Mouse (Mus musculus) erythroblast, adult 5-6 weeks (primary cell): Measurements from ENCODE around the gene Rab40c. TPM values are rescaled to one million over a fixed set of nuclear protein-coding genes. Genes with fewer than 3 reads are reported as not detected.

Experiments used
- ATAC-seq: replicated peaks from 2 replicates; pipeline ENCODE4 v1.8.0; 2016; ENCODE audit warnings: moderate number of reproducible peaks, mild to moderate bottlenecking, moderate TSS enrichment, inconsistent platforms; ENCODE audit not compliant: poor library complexity, low FRiP score, severe bottlenecking
- total RNA-seq, 2 experiments: library from RNA; stranded (forward) in 1 of 2; stranded (reverse) in 1 of 2; fragments of 150-400 nt in 1 of 2; fragments of 200-764, 138-1000 nt in 1 of 2; gene quantifications; 2 replicates each; pipeline versions ENCODE4 v1.2.3 to v1.2.4; 2015 to 2017; ENCODE audit warnings: low replicate concordance in 2 of 2

Rab40c gene
- total RNA-seq, 2 experiments from 2014 or later: 1.2 to 2.3 TPM

DNA sequence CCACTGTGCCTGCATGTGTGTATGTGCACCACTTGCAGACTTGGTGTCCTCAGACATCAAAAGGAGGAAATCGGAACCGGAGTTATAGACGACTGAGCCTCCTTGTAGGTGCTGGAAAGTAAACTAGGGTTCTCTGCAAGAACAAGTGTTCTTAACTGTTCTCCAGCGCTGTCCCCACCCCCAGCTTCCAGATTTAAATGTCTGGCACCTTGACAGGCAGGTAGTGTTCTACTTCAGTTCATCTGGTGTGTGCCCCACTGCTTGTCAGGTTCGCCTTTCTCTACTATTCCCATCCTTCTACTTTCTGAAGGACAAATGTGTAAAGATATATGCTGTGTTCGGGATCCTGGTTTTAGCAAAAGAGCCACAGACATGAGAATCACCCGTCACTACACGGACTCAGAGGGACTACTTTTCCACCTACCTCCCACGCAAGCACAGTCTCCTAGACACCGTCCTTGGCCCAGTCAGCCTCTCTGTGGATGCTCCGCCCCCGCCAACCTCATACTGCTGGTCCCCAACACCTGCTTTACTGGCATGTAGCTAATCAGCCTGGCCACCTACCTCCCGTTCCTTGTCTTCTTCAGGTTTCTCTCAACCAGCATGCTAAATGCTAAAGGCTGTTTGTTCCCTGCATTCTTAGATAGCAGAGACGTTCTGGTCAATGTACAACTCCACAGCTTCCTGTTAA, 6.2 kb downstream of the Rab40c start:
- ATAC-seq: no peak

DNA sequence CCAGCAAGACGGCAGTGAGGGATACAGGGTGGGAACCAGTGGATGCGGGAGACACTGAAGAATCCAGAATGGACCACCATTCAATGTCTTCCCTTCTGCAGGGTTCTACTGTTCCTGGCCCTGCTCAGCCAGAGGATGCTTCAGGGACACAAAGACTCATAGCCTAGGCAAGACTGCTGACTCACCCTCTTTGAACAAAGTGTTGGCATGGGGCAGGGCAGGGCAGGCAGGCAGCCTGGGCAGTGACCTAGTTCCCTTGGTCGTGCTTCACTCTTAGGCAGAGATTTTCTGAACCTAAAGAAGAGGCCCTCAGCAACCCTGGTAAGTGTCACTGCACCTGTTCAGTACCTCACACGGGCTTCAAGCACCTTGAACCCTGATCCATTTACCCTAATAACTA, 7.7 kb downstream of the Rab40c start:
- ATAC-seq: peak; percentile 44; the same call in 1 of the 2 replicates

DNA sequence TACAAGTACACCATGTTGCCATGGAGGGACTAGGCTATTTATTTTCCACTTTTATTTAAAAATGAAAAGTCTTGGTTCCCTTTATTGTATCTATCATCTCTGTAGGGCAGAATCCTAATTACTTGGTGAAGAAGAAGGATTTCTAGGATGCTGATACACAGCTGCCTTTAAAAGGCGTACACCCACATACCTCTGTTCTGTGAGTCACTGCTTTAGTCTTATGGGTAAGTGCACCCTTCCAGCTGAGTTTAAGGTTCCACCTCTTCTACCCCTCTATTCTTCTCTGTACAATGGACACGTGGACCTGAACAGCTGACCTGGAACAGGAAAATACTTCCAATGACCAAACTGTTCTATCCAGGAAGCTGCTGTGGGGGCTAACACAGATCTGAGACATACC, 11.9 kb downstream of the Rab40c start:
- ATAC-seq: no peak

DNA sequence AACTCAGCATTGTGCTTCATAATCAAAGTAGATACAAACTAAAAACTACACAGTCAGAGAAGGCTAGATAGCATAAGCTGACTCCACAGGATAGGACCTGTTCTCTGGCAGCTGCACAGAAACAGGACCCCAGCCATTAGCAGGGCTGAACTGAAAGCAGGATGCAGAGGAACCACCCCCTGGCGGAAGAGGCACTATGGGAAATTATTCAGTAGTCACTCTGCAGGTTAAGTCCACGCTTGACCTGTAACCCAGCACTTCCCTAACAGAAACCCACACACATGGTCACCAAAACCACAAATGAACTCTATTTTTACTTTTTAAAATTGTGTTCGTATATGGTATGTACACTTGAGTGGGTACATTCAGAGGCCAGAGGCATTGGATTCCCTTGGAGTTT, 16.5 kb downstream of the Rab40c start:
- ATAC-seq: no peak

DNA sequence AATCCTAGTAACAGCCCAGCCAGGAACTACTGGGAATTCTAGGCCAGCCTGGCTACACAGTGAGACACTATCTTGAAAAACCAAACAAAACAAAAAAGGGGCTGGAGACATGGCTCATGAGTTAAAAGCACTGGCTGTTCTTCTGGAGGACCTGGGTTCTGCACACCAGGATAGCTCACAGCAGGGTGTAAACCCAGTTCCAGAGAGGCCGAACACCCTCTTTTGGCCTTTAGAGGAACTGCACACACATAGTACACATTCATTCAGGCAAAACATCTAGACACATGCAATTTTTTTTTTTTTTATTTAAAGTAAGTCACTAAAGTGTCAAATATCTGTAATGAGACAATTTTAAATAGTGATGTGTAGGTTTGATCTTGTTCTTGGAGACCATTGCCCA, 19.3 kb downstream of the Rab40c start:
- no peak for ATAC-seq

DNA sequence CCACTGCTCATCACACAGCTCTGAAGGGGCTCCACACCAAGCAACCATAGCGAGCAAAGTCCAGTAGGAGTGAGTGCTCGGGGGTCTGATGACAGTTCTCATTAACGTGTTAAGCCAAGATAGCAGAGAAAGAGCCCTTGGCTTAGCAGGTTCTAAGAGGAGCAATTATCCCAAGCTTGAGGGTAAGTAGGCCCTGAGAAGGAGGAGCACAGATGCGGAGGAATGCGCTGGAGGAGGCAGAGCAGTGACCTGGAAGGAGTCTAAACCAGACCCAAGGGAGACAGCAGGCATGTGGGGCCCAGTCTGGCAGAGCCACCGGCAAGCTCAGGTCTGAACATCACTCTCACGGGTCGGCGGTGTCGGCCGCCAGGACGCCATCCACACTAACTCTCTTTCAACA, 23.6 kb downstream of the Rab40c start:
- ATAC-seq: no peak

DNA sequence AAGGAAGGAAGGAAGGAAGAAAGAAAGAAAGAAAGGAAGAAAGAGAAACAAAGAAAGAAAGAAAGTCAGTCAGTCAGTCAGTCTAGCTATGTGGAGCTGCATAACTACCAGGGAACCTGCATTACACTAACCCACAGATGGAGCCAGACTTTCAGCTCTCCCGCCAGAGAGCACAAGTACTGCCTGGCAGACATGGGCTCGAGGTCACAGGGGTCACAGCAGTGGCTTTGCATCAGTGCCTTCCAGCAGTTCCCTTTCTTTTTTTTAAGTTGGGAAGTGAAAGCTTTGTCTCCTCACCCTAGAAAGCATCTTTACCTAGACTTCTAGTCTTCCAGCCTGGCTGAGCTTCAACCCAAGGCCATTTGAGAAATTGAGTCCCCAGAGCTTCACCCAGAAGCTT, 24.1 kb downstream of the Rab40c start:
- ATAC-seq: no peak

DNA sequence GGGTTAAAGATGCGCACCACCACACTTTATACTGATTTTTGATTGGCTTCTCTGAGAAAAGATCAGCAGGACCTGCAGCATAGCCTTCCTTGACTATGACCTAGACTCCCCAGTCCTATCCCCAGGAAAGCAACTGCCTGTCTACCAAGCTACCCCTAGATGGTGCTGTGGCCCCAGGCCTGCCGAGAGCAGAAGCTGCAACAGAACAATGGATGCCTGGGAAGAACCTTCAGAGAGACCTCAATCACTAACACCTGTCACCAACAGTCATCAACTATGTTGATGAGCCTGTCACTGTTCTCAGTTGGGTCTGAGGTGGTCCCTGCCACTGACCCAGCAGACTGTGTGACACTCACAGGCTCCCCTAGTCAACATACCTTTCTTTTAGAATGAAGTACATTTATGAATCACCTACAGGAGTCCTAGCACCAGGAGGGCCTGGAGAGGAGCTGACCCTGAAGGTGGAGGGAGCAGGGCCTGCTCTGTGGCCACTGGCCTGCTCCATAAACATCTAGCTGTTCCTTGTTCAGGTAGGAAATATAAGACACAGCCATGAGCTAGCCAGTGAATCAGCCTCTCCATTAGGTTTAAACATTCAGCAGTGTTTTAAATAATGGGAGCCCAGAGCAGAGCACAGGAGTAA, 25.4 kb downstream of the Rab40c start:
- peak; percentile 93 for ATAC-seq

DNA sequence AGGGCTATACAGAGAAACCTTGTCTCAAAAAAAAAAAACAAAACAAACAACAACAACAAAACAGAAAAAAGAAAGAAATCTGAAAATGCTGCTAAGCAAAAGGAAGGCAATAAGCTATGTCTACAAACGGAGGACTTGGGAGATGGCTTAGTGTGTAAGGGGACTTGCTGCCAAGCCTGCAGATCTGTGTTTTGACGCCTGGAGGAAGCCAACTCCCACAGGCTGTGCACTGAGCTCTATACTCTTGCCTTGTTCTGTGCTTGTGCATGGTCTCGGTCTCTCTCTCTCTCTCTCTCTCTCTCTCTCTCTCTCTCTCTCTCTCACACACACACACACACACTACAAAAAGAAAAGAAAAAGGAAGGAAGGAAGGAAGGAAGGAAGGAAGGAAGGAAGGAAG, 30.7 kb downstream of the Rab40c start:
- no peak for ATAC-seq

DNA sequence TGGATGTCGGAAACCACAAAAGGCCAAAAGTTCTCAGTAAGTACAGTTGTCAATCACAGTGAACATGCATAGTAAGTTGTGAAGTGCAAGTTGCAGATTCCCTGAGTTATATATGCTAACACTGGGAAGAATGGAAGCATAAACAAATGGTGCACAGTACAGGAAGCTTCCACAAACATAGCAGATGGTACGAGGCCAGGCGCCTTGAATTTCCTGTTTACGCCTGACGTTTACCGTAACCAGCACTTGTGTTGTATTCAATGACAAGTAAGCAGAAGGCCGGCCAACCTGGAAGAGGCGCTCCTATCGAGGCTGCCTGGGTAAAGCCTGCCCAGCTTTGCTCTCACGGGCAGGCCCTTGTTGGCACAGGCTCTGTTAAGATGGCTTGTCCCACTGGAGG, 32.1 kb downstream of the Rab40c start:
- no peak for ATAC-seq

DNA sequence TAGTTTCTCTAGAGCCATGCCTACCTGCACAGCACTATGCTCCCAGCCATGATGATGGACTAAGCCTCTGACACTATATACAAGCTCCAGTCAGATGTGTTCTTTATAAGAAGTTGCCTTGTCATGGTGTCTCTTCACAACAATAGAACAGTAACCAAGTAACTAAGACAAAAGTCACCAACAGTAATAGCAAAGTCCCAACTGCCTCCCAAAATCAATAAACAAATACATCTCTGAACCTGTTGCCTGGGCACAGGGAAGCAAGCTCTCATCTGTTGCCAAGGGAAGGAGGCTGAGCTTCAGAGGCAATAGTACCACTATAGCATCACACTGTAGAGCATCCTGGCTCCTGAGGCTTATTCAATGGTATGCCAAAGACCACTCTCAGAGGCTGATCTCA, 32.7 kb downstream of the Rab40c start:
- ATAC-seq: no peak

DNA sequence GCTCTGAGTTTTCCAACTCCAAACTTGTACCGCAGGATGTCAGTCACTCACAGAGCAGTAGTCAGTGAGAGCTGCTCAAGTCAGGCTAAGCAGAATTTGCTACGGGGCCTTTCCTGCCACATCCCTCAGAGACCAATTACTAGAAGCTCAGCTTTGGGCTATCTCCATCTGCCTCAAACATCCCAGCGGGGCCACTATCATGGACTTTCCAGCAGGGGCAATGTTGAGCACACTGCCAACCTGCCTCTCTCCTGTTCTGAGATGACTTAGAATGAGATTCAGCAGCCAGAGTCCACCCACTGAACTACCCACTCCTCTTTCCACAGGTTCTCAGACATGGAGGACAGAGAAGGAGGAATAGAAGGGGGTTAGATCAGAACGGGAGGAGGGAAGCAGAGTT, 33.9 kb downstream of the Rab40c start:
- ATAC-seq: peak; percentile 60; the same call in 1 of the 2 replicates

DNA sequence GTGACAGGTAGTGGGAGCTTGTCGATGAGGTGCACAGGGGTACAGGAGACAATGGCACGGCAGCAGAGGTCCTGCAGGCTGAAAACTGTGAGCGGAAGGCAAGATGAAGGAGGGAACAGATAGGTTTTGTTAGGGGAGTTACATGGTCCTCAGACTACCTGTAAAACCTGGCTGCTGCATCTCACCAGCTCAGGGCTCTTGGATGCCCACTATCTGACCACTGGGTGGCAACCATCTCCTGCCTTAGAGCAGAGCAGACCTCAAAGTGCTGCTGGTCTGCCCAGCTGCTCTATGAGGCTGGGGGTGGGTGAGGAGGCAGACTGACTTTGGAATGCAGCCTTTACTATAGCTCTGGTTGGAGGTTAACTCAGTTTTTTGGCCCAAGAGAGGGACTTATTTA, 35.7 kb downstream of the Rab40c start:
- no peak for ATAC-seq

DNA sequence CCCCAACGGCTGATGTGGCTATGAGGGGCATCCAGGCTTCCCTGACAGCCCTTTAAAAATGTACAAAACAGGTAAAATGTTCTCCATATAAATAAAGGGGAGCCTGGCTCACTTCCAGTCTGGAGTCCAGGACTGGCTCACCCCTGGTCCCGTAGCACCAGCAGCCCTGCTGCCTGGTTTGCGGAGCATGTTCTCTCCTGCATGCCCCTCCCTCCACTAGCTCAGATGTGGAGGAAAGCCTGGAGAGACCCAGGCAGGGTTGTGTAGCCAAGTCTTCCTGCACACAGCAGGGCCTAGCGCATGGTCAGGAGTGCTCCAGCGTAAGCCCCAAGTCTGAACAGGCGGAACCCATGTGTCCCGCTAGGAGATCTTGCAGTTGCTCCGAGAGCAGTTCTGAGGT, 36.3 kb downstream of the Rab40c start:
- ATAC-seq: no peak

DNA sequence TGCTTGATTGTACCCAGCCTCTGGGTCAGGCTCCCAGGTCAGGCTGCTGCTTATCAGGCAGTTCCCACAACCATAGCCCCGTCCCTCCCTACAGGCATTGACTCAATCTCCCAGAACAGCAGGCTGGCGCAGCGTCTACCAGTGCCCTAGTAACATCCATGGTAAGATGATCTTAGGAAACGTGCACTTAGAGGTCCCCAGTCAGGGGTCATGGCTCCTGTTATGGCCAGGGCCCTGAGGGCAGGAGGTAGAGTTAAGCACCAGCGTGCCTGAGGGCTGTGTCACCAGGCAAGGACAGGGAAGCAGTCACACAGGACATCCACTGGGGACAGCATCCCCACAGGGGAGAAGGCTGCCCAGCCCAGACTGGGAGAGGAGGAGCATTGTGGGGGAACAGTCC, 37.2 kb downstream of the Rab40c start:
- no peak for ATAC-seq

DNA sequence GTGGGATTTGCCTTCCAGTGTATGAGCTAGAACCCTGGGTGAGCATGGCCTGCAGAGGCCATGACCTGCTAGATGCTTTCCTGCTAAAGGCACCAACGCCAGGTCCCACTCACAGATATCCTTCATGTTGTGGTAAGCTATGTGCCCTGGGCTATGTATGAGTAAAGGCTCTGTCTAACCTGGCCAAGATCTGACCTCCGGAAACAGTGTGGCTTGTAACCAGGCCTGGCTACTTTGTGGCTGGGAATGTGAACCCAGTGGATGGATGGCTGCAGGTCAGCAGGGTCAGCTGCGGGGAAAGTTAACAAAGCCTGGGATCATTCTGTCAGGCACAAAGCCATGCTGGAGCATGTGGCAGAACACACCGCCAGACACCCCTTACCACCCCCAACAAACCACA, 37.8 kb downstream of the Rab40c start:
- no peak for ATAC-seq

DNA sequence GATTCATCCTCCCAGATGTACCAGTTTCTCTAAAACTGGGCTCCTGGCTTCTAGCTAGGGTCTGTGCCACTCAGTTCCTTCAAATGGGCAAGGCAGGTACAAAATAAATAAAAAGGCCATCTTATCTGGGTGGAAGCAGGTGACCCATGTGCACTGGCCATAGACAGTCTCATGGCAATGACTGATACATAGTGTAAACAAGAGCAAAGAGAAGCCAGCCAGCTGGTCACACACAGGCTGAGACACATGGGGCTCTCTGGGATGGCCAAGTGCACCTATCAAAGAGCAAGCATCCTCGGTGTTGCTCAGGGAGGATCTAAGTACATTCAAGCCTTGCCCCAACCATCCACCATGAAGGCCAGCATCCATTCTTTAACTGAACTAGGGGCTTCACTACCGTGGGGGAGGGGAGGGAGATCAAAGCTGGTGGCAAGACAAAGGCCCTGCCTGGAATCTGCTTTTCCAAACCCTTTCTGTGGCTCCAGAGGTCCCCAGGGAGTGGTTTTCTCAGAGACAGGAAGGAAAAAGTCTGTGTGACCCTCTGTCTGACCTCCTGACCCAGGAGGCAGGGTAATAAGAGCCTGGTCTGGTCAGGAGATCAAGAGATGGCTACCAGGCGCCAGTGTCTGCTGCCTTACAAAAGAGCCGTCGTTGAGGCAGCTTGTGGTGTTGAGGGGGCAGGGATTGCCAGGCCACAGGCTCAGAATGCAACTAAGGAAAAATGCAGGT, 38.5 kb downstream of the Rab40c start:
- no peak for ATAC-seq

DNA sequence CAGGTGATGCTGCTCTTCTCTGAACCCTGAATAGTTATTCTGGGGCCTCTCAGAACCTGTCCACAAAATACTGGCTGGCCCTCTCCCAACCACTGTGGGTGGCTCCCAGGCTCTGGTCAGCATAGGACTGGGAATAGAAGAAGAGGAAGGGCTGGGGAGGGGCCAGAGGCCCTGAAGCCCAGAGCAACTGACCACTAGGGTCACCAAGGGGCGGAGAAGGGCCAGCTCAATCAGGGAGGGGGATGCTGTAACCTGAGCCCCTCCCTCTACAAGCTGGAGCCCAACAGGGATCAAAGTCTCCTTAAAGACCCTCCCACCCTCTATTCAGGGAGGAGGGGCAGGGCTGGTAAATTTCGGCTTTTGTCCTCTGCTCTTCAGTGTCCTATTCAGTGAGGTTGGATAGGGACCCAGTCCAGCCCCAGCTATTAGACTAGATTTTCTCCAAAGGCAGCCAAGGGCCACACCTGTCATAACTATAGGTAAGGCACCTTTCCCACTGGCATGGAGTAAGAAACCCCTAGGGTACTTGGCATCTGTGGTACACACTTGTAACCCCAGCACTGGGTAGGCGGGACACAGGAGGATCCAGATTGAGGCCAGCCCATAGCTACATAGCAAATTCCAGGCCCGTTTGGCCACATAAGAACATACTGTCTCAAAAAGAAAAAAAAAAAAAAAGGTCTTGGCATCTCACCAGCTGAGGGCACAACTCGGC, 39.2 kb downstream of the Rab40c start, which contains the start of gene Wfikkn1:
Wfikkn1 (minus strand) TSS at position 663 of the 715 bp plus-strand sequence.
- ATAC-seq: no peak

DNA sequence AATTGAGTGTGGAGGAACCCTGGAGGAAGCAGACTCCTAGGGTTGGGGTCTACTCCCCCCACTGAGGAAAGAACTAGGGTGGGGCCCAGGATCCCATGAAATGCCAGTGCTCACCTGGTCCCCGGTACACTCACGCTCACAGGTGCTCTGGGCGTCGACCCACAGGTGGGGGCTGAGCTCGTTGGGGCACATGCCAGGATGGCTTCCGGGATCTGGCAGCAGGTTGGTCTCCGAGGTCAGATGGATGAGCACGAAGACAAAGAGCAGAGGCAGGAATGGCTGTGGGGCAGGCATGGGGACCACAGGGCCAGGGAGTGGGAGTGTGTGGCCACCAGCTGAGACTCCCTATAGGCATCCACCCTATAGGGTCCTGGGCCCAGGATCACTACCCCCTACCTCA, 39.8 kb downstream of the Rab40c start:
- no peak for ATAC-seq

DNA sequence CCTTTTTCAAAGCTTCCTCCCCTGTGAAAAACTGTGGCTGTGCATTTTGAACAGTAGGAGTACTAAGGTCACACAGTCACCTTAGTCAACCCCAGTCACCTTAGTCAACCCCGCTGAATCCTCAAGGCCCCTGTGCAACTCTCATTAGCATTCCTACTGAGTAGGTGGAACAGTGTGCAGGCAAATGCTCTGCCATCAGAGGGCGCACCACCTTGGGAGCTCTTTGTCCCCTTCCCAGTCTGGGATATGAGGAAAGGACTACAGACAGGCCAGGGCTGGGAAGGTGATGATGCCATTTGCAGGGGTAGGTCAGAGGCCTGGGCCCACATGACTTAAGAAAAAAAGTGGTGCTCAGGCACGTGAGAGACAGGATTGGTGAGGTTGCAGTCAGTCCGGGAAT, 40.3 kb downstream of the Rab40c start:
- ATAC-seq: no peak
